Mouse (Mus musculus) erythroblast, embryonic 14.5 days (primary cell): ENCODE data around the gene Ptprd.

Experiments
- GATA1 ChIP-seq: IDR thresholded peaks from 2 replicates; pipeline ENCODE4 v1.6.1; 2012; ENCODE audit warnings: low read length, inconsistent platforms, mixed read lengths
- TAL1 ChIP-seq: IDR thresholded peaks from 3 replicates; pipeline ENCODE4 v1.6.1; 2012; ENCODE audit warnings: low read length, inconsistent platforms, mixed read lengths

DNA sequence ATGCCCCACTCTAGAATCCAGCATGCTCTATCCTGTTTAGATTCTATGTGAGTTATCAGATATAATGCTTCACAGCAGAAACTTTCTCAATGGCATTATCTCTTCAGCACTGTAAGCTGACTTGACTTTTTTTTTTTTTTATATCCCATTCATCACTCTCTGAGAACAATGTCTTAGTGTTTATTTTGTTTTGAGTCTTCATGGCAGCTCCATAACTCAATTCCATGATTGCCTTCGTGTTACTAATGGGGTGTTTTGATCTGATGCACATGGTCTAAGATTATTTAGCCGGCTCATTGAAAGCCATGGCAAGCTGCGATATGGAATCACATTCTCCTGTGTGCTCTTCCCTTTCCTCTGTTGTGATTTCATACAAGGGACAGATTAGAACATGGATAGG is 1555.0 kb downstream of the Ptprd start:
- no peak for TF ChIP-seq GATA1
- no peak for TF ChIP-seq TAL1
